Mouse (Mus musculus) layer of hippocampus, postnatal 10 days (tissue): ENCODE measurements around the gene Antxrl. TPM values are rescaled to one million over a fixed set of nuclear protein-coding genes. Genes with fewer than 3 reads are reported as not detected.
A peak's percentile ranks its signal among the peaks of the same experiment; 100 is the strongest.

Experiments used
- DNase-seq, 2 experiments: peaks; one replicate each; pipeline ENCODE4 v3.0.0; 2021; ENCODE audit warnings: low spot score in 2 of 2
- total RNA-seq, 2 experiments: library from RNA; stranded (reverse); gene quantifications; 2 replicates each; pipeline ENCODE4 v1.2.3; 2021

Gene Antxrl
- total RNA-seq, 2 experiments from 2014 or later = not detected

DNA sequence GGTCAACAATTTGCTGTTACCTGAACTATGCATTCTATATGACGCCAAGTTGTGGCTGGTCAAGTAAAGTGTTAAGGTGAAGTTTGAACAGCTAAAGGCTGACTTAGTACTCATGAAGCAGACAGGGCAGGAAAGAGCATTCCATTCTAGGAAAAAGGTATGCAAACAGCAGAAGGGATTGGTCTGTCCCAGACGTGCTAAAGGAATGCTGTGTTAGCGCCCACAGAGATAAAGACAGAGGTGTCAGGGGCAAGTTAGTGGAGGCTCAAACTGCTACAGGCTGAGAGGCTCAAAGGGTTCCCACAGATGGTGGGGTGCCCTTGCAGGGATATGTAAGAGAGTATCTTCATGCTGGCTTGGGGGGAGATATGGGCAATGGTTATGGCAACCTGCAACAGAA lies 51.3 kb downstream of the Antxrl start:
- no peak for DNase-seq

DNA sequence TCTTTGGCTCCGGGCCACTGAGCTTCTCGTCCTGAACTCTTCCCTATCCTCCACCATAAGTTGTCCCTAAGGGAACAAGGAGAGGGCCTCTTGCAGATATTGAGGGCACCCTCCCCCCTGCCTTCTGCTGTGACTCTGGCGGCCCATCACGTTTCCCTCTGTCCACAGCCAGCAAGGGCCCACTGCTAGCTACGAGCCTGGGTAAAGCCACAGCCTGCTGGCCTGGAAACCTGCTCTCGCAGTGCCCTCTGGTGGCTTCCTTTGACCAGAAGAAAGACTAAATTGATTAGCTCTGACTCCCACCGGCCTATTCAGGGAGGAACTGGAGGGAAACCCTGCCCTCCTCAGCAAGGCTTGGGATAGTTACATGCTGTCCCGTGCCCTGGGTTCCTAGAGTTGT lies 52.4 kb downstream of the Antxrl start:
- DNase-seq = peak; percentile 64 to 74

DNA sequence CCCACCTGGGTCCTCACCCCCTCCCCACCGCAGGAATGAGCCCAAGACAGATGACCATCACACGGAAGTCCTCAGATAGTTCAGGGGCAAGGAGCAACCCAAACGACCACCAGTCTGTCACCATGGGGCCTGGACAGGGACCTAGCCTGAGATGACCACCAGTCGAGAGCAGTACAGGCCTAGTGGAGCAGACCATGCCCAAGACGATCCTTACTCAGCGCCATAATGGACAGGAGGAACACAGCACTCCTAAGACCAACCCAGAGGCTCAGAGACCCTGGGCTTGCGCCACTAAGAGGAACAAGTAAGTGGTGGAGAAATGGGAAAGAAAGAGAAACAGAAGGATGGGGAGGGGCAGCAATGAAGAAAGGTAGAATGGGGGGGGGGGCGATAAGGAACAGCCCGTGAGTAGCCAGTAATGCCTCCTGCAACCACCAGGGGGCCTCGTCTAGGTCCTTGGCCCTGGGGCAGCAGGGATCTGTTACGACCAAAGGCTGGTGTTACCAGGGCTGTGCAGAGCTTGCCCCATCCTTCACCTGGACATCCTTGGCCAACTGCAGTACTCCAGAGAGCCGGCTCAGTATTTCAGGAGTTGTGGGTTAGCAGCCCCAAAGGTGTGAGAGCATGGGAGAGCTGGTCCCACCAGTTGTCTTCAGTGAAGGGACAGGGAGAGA lies 54.0 kb downstream of the Antxrl start:
- DNase-seq = peak; percentile 23 to 44

DNA sequence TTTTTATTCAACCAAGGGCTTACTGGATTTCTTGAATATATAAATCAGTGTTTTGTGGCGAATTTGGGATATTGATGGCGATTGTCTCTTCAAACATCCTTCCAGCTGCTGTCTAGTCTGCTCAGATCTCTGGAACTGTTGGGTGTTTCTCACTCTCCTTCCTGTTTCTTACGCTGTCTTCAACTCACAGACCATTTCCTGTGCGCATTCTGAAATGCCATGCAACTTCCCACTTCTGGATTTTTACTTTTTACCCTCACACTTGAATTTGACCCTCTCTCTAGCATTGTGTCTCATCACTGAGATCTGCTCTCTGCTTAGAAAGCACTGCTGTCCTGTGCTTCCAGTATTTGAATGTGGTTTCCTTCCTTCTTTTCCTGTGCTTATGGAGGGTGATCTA lies 55.1 kb downstream of the Antxrl start:
- no peak for DNase-seq

DNA sequence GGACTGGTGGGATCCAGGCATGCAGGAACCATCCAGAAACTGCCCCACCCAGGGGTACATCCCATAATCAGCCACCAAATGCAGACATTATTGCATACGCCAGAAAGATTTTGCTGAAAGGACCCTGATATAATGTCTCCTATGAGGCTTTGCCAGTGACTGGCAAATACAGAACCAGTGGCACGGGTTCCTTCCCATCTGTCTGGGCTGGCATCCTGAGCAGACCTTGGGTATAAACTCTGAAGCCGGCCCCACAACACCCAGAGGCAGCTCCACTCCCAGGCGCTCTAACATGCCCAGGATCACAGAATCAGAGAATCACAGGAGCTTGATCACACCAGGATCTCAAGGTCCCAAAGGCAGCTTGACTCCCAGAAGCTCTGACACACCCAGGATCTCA lies 61.8 kb downstream of the Antxrl start:
- DNase-seq = no peak

DNA sequence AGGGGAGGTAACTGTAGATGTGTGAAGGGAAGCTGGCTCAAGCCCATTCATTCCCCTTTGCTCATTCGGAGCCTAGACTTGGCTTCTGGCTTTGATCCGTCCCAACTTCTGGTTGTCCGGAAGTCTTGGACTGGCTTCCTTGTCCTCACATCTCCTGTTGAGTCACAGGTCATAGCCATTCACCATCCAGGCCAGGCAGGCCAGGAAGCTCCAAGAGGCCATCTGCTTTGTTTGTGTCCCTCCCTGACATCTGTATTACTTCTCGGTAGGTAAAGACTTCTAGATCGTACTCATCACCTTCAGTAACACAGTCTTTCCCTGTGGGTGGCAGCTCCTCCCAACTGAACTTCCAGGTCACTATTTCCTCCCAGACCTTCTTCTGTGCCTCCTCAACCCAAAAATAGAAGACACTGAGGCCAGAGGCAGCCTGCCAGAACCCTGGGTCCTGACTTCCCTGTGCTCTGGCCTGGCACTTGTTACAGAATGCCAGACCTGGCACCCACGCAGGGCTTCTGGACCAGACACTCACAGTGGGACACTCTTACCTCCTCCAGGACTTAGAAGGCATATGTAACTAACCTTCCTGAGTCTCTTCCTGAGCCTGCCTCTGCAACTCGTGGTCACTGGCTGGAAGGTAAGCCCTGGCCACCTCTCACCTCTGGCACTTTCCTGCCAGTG lies 66.7 kb downstream of the Antxrl start:
- DNase-seq = no peak

DNA sequence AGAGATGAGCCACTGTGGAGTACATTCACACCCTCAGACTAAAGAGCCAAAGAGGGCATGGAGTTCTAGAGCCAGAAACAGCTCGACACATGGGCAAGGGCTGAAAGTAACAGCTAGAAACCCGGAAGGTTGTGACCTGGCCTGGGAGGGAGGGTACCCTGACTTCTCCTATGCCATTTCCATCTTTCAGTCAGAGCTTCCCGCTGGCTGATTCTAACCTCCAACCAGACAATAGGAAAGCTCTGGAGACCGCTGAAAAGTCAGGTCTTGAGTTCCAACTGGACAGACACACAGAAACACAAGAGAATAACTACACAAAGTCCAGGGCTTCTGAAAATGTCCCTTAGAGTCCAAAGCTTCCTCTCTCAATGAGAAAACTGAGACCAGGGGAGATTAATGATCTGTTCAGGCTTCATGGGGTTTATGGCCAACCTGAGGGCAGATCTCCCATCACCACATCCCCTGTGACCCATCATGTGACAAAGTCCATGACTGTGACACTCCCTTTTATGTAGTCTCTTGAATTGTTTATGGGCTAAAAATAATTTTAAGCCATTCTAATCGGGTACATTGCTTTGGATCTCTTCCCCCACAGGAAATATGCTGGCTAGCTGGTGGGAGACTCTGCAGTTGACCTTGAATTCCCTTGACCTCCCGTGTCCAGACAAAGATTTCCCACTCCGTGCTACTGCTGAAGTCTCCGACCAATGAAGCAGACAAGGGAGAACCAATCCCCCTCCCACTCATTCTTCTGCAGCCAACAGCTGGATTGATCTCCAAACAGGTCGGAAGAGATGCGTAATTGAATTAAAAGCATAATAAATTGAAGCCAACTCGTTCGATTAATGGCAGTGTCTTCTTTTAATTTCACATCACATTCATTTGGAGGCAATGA lies 67.8 kb downstream of the Antxrl start:
- no peak for DNase-seq

DNA sequence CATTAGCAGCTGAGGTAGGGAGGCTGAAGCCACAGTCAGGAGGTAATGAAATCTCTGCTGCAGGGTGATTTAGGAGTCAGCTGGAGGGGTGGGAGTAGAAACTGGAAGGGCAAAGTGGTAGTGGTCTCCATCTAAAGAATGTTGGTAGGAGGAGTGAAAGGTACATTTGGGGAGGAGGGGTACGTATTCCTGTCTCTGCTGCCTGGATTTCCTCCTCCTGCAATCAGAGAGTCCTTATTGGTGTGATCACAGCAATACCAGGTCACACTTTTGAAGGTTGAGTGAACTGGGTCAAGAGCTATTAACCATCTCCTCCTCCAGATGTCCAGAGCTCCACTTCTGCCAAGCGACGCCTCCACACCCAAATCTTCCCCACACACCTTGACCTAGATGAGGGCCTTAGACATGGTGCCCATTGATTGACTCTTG lies 68.4 kb downstream of the Antxrl start:
- no peak for DNase-seq

DNA sequence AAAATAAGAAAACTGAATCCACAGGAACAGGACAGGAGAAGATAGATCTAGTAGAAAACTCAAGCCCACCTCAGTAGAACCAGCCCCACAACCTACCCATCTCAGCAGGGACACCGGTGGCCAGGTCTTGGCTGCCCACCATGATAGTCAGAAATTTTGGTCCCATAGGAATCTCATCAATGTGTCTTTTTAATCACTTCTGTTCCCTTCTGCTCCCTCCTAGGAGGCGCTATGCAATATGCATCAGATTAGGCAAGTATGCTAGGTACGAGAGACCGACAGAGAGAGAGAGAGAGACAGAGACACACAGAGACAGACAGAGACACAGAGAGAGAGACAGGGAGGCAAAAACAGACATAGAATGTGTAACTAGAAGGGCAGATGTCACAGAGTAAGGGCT lies 69.2 kb downstream of the Antxrl start:
- no peak for DNase-seq

Other genes starting within 250 kb of the Antxrl start
- gene Gdf10, start 129.1 kb upstream of the Antxrl start, total RNA-seq = 10 to 100 TPM in 1 of 2 experiments, 1 to 10 TPM in 1; 9.7 to 12.3 TPM
- gene Gdf2, start 111.7 kb upstream of the Antxrl start, total RNA-seq = not detected
- gene Rbp3, start 98.7 kb upstream of the Antxrl start, total RNA-seq = not detected
- 1 to 10 TPM; 5.3 to 5.4 TPM for gene Zfp488, start 73.9 kb upstream of the Antxrl start, total RNA-seq
- not detected for gene Gm30083, start 37.5 kb upstream of the Antxrl start, total RNA-seq
- not detected for gene Gm5460, start 35.9 kb upstream of the Antxrl start, total RNA-seq
- gene Anxa8, start 33.3 kb downstream of the Antxrl start, total RNA-seq = 1 to 10 TPM in 1 of 2 experiments, under 1 TPM in 1; 0.83 to 1.1 TPM
- not detected for gene A630023A22Rik, start 50.0 kb downstream of the Antxrl start, total RNA-seq
- under 1 TPM; 0.09 to 0.18 TPM for gene Npy4r, start 99.8 kb downstream of the Antxrl start, total RNA-seq
- 1 to 10 TPM; 6.0 to 7.5 TPM for gene Gprin2, start 148.9 kb downstream of the Antxrl start, total RNA-seq
- 1 to 10 TPM; 1.7 to 1.8 TPM for gene Syt15, start 166.9 kb downstream of the Antxrl start, total RNA-seq